9 mouse cellular contexts compared by ENCODE assay signal in the genomic region with DNA sequence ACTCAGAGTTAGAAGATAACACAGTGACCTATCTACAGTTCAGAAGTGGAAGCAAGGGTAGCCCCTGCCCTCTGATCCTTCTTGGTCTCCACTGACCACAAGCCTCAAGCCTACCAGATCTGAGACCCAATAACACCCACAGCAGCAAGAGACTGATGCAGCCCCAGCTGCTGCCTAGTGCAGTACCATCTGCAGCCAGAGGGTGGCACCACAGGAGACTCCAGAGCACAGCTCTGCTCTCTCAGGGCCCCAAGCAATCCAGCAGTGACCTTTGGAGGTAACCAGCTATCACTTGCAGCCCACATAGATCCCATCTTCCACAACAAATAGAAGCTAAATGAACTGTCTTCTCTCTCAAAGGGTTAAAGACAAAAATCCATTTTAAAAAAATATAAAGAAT. TPM values are rescaled to one million over a fixed set of nuclear protein-coding genes. Genes with fewer than 3 reads are reported as not detected.
A peak's percentile ranks its signal among the peaks of the same experiment; 100 is the strongest.
DNase-seq lines count a peak whose midpoint lies in the region; TF ChIP-seq lines count a peak whose summit lies in the region.
"Had no signal": no experiment of that assay in that cellular context is flagged by ENCODE, and none has a peak within 500 bp of the region (broad histone marks: within the 10 kb centered on the region; RNA-seq: fewer than 3 reads in every experiment).

No protein-coding gene starts in this region.

- peak; percentile 87 for TF ChIP-seq CTCF in lung, adult 2 months (IDR thresholded peaks at IDR 0.05; ENCODE audit: insufficient read depth, low read length)
- TF ChIP-seq CTCF in thymus, adult 2 months (IDR thresholded peaks at IDR 0.05; ENCODE audit: borderline replicate concordance, control insufficient read depth, extremely low read depth, insufficient read depth, low read length, poor library complexity) = peak; percentile 73; the same call in 1 of the 2 replicates

- no peaks in the 10 kb centered on the region for H3K27me3 ChIP-seq in thymus, adult 2 months (ENCODE audit: control insufficient read depth, insufficient read depth, low read length)

- no peaks in the 10 kb centered on the region for H3K36me3 ChIP-seq in thymus, adult 2 months (ENCODE audit: control insufficient read depth, insufficient read depth, low read length)

- H3K4me3 ChIP-seq in lung, adult 2 months (replicated peaks; ENCODE audit: extremely low read depth, low read depth, low read length) = no peak overlapping the region
- H3K4me3 ChIP-seq in thymus, adult 2 months (ENCODE audit: control insufficient read depth, insufficient read depth, low read length) = no peak overlapping the region
- H3K4me3 ChIP-seq: erythroblast, embryonic 14.5 days had no signal

- no peak overlapping the region for H3K27ac ChIP-seq in thymus, adult 2 months (ENCODE audit: control insufficient read depth, insufficient read depth, low read length)

- no peaks in the 10 kb centered on the region for H3K4me1 ChIP-seq in lung, adult 2 months (ENCODE audit: control insufficient read depth, insufficient read depth, low read length)
- H3K4me1 ChIP-seq in thymus, adult 2 months (replicated peaks; ENCODE audit: control insufficient read depth, insufficient read depth, low read length) = no peaks in the 10 kb centered on the region

- DNase-seq in B cell, adult 2 months = peak; percentile 69 to 70
- DNase-seq in adrenal gland, adult 8-10 months = peak; percentile 56
- DNase-seq in embryo, embryonic 11.5 days (ENCODE audit: low read depth, low spot score) = peak; percentile 47
- DNase-seq in heart, adult 18-20 months = peak; percentile 66 to 84
- peak; percentile 72 to 82 for DNase-seq in kidney, postnatal 25 days
- peak; percentile 77 for DNase-seq in lung, adult 2 months
- DNase-seq in ovary, adult 18-20 months (ENCODE audit: low spot score) = peak; percentile 49
- peak; percentile 71 for DNase-seq in thymus, adult 2 months

- no peak for TF ChIP-seq POLR2A in lung, adult 2 months (IDR thresholded peaks at IDR 0.05; ENCODE audit: borderline replicate concordance, extremely low read depth, low read depth, low read length)
- no peak for TF ChIP-seq POLR2A in thymus, adult 2 months (IDR thresholded peaks at IDR 0.05; ENCODE audit: control insufficient read depth, extremely low read depth, insufficient read depth, low read length, poor library complexity)

RNA-seq across cellular contexts. Expression of gene Aqp12, which starts 8.3 kb away (rescaled TPM):
- total RNA-seq in adrenal gland, adult 8-10 months (2022) = under 1 TPM in 1 of 4 experiments, not detected in 3; 0.87 TPM
- total RNA-seq in heart, adult 18-20 months (2021) = not detected
- 0.14 TPM in 1 of 2 replicates, not detected in the other for polyA plus RNA-seq in lung, adult 2 months (2012; rRNA removed)
- 0.19 and 0.42 TPM in 2 replicates for polyA plus RNA-seq in thymus, adult 2 months (2012; rRNA removed)
- polyA plus RNA-seq: erythroblast, embryonic 14.5 days had no signal
